Mouse (Mus musculus): Measurements from ENCODE around the gene Epb41l2. TPM values are rescaled to one million over a fixed set of nuclear protein-coding genes. Genes with fewer than 3 reads are reported as not detected.

Gene Epb41l2
- polyA plus RNA-seq, 1 experiment: 181 TPM

DNA sequence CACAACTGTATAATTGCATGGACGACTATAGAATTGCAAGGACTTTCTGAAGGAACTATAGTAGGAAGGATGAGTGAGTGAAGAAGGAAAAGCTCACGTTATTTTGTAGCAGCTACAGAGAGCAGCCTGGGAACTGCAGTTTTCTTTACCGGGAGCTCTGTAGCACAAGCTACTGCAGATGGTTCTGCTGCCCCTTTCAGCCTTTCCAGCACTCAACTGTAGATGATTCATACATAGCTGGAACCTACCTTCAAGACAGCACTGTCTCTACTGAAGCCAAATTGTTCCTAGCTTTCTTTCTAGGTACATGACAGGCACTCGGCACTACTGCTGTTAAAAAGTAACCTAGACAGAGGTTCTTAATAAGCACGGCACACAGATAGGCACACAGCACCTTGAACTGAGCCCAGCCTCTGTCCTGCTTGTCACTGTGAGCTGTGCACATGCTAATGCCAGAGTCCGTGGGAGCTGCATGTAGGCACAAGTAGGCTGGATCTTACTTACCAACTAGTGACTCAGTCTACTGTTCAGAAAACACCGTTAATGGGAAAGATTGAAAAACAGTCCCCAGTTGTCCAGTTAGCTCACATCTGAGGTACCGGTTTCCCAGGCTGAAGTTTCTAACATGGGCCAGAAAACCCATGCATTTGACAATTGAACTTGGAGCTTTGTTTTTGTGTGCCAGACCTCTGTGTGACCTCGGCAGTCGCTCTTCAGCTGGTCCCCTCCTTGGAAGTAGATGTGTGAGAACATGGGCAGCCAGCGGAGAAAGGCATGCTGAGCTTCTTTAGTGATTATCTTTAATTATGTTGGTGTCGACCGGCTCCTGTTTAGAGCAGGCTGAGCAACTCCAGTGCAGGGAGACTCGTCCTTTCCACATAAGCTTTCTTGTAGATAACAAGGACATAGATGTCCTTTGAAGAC, 38.4 kb downstream of the Epb41l2 start:
- H3K27me3 ChIP-seq (ENCODE audit: control insufficient read depth, insufficient read depth, low read length, poor library complexity, severe bottlenecking): no peaks in the 10 kb centered on the region
- H3K4me3 ChIP-seq (ENCODE audit: low read depth, low read length): no peak overlapping the region
- no peaks in the 10 kb centered on the region for H3K36me3 ChIP-seq (ENCODE audit: control insufficient read depth, insufficient read depth, low read length, poor library complexity, severe bottlenecking)
- no peaks in the 10 kb centered on the region for H3K9me3 ChIP-seq (replicated peaks; ENCODE audit: control insufficient read depth, insufficient read depth, low read length, poor library complexity, severe bottlenecking)
- no peaks in the 10 kb centered on the region for H3K4me1 ChIP-seq (ENCODE audit: control insufficient read depth, insufficient read depth, low read length)
- no peak overlapping the region for H3K9ac ChIP-seq (ENCODE audit: low read depth, poor library complexity, severe bottlenecking)
- no peak overlapping the region for H3K27ac ChIP-seq (ENCODE audit: insufficient read depth, low read length)
- no peak for TF ChIP-seq CTCF (IDR thresholded peaks at IDR 0.05; ENCODE audit: low read depth, low read length)
- TF ChIP-seq POLR2A (IDR thresholded peaks at IDR 0.05; ENCODE audit: insufficient read depth, low read length): no peak

DNA sequence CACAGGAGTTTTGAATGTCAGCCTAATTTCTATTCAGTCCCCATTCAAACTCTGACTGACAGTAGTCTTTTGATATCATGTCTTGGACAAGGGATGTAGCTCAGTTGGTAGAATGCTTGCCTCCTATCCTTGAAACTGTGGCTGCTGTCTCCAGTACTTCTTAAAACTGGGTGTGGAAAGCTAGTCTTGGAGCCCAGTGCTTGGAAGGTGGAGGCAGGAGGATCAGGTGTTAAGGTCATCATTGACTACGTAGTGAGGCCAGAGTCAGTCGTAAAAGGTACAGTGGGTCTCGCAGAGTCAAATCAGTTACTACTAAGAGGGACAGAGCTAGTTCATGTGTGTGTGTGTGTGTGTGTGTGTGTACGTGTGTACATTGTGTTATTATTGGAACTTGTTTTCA, 39.4 kb downstream of the Epb41l2 start:
- no peak overlapping the region for H3K4me3 ChIP-seq (ENCODE audit: low read depth, low read length)
- H3K27me3 ChIP-seq (ENCODE audit: control insufficient read depth, insufficient read depth, low read length, poor library complexity, severe bottlenecking): no peaks in the 10 kb centered on the region
- H3K9me3 ChIP-seq (replicated peaks; ENCODE audit: control insufficient read depth, insufficient read depth, low read length, poor library complexity, severe bottlenecking): no peaks in the 10 kb centered on the region
- no peak for TF ChIP-seq EP300 (IDR thresholded peaks at IDR 0.05; ENCODE audit: insufficient read depth, low read depth, low read length)
- no peak for TF ChIP-seq POLR2A (IDR thresholded peaks at IDR 0.05; ENCODE audit: insufficient read depth, low read length)
- no peak for TF ChIP-seq CTCF (IDR thresholded peaks at IDR 0.05; ENCODE audit: low read depth, low read length)
- H3K27ac ChIP-seq (ENCODE audit: insufficient read depth, low read length): no peak overlapping the region
- no peaks in the 10 kb centered on the region for H3K36me3 ChIP-seq (ENCODE audit: control insufficient read depth, insufficient read depth, low read length, poor library complexity, severe bottlenecking)
- no peak overlapping the region for H3K9ac ChIP-seq (ENCODE audit: low read depth, poor library complexity, severe bottlenecking)
- no peaks in the 10 kb centered on the region for H3K4me1 ChIP-seq (ENCODE audit: control insufficient read depth, insufficient read depth, low read length)

DNA sequence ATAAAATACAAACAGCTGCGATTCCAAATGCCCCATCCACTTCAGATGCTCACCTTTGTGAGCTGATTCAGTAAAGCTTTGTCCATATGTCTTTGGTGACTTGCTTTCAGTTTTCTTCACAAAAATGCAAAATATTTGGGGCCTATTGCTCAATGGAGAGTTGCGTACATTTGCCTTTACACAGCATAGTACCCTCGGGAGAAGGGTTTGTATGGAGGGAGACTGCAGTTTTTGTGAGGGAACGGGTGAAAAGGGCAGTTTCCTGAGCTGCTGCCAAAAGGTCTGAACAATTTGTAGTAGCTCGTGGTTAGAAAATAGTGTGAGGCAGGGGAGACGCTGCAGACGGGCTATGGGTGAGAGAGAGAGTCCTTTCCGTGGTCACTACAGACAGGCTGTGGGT, 40.5 kb downstream of the Epb41l2 start:
- no peak overlapping the region for H3K4me3 ChIP-seq (ENCODE audit: low read depth, low read length)
- H3K4me1 ChIP-seq (ENCODE audit: control insufficient read depth, insufficient read depth, low read length): no peaks in the 10 kb centered on the region
- no peak overlapping the region for H3K27ac ChIP-seq (ENCODE audit: insufficient read depth, low read length)
- TF ChIP-seq EP300 (IDR thresholded peaks at IDR 0.05; ENCODE audit: insufficient read depth, low read depth, low read length) (no peak), CTCF (IDR thresholded peaks at IDR 0.05; ENCODE audit: low read depth, low read length) (no peak), POLR2A (IDR thresholded peaks at IDR 0.05; ENCODE audit: insufficient read depth, low read length) (no peak)
- no peaks in the 10 kb centered on the region for H3K27me3 ChIP-seq (ENCODE audit: control insufficient read depth, insufficient read depth, low read length, poor library complexity, severe bottlenecking)
- H3K9ac ChIP-seq (ENCODE audit: low read depth, poor library complexity, severe bottlenecking): no peak overlapping the region
- no peaks in the 10 kb centered on the region for H3K36me3 ChIP-seq (ENCODE audit: control insufficient read depth, insufficient read depth, low read length, poor library complexity, severe bottlenecking)
- no peaks in the 10 kb centered on the region for H3K9me3 ChIP-seq (replicated peaks; ENCODE audit: control insufficient read depth, insufficient read depth, low read length, poor library complexity, severe bottlenecking)

- Histone ChIP-seq H3K9me3 (replicated peaks; ENCODE audit: control insufficient read depth, insufficient read depth, low read length, poor library complexity, severe bottlenecking) (no peaks in the 10 kb centered on the region), H3K9ac (ENCODE audit: low read depth, poor library complexity, severe bottlenecking) (no peak overlapping the region), H3K4me1 (ENCODE audit: control insufficient read depth, insufficient read depth, low read length) (no peaks in the 10 kb centered on the region), H3K27ac (ENCODE audit: insufficient read depth, low read length) (no peak overlapping the region), H3K27me3 (ENCODE audit: control insufficient read depth, insufficient read depth, low read length, poor library complexity, severe bottlenecking) (no peaks in the 10 kb centered on the region), H3K4me3 (ENCODE audit: low read depth, low read length) (no peak overlapping the region), H3K36me3 (ENCODE audit: control insufficient read depth, insufficient read depth, low read length, poor library complexity, severe bottlenecking) (no peaks in the 10 kb centered on the region)
- TF ChIP-seq CTCF (IDR thresholded peaks at IDR 0.05; ENCODE audit: low read depth, low read length): no peak
- TF ChIP-seq POLR2A (IDR thresholded peaks at IDR 0.05; ENCODE audit: insufficient read depth, low read length): no peak
- TF ChIP-seq EP300 (IDR thresholded peaks at IDR 0.05; ENCODE audit: insufficient read depth, low read depth, low read length): no peak
Observed at GRCm38 (mm10) chr10:25400646-25401045, 41.0 kb downstream of the Epb41l2 start.

DNA sequence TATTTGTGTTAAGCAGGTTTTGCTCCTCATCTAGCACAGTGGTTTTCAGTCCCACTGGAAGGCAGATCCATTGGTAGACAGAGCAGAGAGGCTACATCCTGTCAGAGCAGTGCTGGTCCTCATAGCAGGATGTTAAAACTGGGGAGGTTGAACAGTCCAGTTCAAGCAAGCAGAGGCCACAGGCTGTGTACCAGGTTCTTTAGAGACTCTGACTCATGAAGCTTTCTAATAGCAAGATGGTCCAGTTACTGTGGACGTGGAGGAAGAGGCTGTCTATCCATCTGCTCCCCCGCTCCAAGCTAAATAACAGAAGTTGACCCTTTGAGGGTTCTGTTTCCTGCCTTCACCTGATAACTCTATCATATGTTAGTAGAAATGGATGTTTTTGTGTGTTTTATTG, 41.8 kb downstream of the Epb41l2 start:
- Histone ChIP-seq H3K4me1 (ENCODE audit: control insufficient read depth, insufficient read depth, low read length) (no peaks in the 10 kb centered on the region), H3K27ac (ENCODE audit: insufficient read depth, low read length) (no peak overlapping the region), H3K9me3 (replicated peaks; ENCODE audit: control insufficient read depth, insufficient read depth, low read length, poor library complexity, severe bottlenecking) (no peaks in the 10 kb centered on the region), H3K27me3 (ENCODE audit: control insufficient read depth, insufficient read depth, low read length, poor library complexity, severe bottlenecking) (no peaks in the 10 kb centered on the region), H3K4me3 (ENCODE audit: low read depth, low read length) (no peak overlapping the region), H3K36me3 (ENCODE audit: control insufficient read depth, insufficient read depth, low read length, poor library complexity, severe bottlenecking) (no peaks in the 10 kb centered on the region), H3K9ac (ENCODE audit: low read depth, poor library complexity, severe bottlenecking) (no peak overlapping the region)
- TF ChIP-seq EP300 (IDR thresholded peaks at IDR 0.05; ENCODE audit: insufficient read depth, low read depth, low read length) (no peak), POLR2A (IDR thresholded peaks at IDR 0.05; ENCODE audit: insufficient read depth, low read length) (no peak), CTCF (IDR thresholded peaks at IDR 0.05; ENCODE audit: low read depth, low read length) (no peak)

- TF ChIP-seq CTCF (IDR thresholded peaks at IDR 0.05; ENCODE audit: low read depth, low read length) (no peak), POLR2A (IDR thresholded peaks at IDR 0.05; ENCODE audit: insufficient read depth, low read length) (no peak), EP300 (IDR thresholded peaks at IDR 0.05; ENCODE audit: insufficient read depth, low read depth, low read length) (no peak)
- Histone ChIP-seq H3K9me3 (replicated peaks; ENCODE audit: control insufficient read depth, insufficient read depth, low read length, poor library complexity, severe bottlenecking) (no peaks in the 10 kb centered on the region), H3K27me3 (ENCODE audit: control insufficient read depth, insufficient read depth, low read length, poor library complexity, severe bottlenecking) (no peaks in the 10 kb centered on the region), H3K27ac (ENCODE audit: insufficient read depth, low read length) (no peak overlapping the region), H3K4me3 (ENCODE audit: low read depth, low read length) (no peak overlapping the region), H3K36me3 (ENCODE audit: control insufficient read depth, insufficient read depth, low read length, poor library complexity, severe bottlenecking) (no peaks in the 10 kb centered on the region), H3K9ac (ENCODE audit: low read depth, poor library complexity, severe bottlenecking) (no peak overlapping the region), H3K4me1 (ENCODE audit: control insufficient read depth, insufficient read depth, low read length) (no peaks in the 10 kb centered on the region)
Observed at GRCm38 (mm10) chr10:25402886-25403285, 43.3 kb downstream of the Epb41l2 start.

Data from ES-Bruce4 (cell line).